Mouse (Mus musculus) thymus, postnatal 36 days (tissue): Measurements from ENCODE around the gene Icosl.
"Not testable (repeated sequence)": the region's sequence is repeated elsewhere in the genome, so short reads cannot be mapped to it uniquely, and the experiment has no call there.

Experiments used
- DNase-seq, 2 experiments: peaks; one replicate each; pipeline ENCODE4 v3.0.0; 2022; ENCODE audit warnings: mixed read lengths in 2 of 2

The Icosl gene

DNA sequence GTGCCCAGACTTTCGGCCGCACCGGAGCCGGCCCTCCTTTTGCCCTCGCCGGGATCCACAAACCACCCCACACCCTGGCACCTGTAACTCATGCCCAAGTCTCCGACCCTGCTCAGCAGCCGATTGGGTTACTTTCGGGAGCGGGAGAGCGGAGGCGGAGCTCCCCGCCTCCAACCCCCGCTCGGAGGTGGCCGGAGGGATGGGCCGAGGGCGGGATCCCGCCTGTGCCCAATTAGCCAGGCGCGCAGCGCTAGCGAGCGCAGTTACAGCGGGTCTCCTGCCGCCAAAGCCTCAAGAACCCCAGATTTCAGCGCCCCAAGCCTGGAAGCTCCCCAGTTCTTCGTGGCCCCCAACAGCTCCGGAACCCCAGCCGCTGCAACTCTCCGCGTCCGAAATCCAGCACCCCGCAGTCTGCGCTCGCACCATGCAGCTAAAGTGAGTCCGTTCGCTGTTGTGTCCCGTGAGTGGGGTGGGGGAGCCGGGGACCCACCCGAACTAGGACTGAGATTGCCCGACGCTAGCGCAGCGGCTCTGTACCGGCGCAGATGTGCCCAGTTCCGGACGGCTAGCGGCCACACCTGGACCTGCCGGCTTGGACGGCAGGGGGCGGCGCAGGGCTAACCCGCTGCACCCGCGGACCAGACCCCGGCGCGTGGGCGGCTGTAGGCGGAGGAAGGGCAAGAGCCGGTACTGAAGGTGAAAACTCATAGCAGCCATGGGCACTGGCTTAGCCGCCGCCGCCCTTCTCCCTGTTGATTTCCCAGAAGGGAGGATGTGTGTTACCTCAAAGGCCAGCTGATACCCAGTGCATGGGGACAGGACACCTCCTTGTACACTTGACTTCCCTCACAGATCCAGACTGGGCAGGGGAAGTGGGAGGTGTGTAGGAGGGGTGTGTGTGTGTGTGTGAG is at the start of gene Icosl:
TSS of gene Icosl (plus strand) at position 202 of the 911 bp plus-strand sequence.
- peak; percentile 72 to 73 for DNase-seq

DNA sequence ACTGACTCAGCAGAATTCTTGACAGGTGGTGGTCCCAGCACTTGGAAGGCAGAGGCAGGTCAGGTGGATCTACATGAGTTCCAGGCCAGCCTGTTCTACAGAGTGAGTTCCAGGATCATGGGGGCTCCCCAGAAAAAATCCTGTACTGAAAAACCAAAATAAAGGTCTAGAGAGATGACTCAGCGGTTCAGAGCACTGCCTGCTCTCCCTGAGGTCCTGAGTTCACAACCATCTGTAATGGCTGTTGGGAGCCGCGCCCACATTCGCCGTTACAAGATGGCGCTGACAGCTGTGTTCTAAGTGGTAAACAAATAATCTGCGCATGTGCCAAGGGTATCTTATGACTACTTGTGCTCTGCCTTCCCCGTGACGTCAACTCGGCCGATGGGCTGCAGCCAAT is 49.1 kb upstream of the Icosl start:
- DNase-seq, result not testable (repeated sequence)

DNA sequence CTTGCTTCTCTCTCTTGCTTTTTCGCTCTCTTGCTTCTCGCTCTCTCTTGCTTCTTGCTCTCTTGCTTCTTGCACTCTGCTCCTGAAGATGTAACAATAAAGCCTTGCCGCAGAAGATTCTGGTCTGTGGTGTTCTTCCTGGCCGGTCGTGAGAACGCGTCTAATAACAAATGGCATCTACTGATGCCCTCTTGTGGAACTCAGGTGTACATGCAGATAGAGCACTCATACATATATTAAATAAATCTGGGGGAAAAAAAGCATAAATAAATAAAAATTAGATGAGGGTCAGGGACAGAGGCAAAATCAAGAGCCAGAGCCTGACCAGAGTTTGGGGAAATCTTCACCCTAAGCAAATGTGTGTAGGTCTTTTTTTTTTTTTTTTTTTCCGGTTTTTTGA is 43.6 kb upstream of the Icosl start:
- not testable (repeated sequence) for DNase-seq

DNA sequence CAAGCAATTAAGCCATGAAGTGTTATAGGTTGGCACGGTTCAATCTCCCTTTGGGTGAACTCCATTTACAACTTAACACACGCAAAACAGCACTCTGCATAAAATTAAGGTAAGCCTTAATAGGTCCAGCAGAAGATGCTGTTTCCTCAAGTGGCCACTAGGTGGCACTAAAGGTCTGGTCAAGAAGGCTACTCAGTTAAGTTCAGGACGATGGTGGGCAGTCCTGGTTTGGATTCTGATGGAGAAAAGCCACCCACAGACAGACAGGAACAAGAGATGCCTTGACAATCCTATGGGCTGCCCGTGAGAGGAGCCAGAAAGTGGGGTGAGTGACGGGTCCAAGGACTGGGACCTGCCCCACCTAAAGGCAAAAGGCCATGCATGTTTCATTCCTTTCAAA is 41.0 kb upstream of the Icosl start:
- DNase-seq, result peak; percentile 46 to 59

DNA sequence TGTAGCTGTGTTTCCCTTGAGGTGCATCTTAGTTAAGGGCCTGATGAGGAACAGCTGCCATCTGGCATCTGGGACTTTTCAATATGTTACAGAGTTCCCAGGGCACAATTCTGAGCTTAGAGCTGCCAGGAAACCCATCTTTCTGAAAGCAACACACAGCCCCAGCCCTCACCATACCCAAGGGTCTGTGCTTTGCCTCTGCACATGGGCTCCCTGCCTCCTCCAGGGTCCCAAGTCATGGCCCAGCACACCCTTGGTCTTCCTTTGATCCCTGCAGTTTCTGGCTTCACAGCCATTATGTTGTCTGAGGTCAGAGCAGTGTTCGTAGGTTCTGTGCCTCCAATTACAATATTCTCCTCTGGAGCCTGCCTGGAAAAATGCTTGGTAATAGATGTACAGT is 40.0 kb upstream of the Icosl start:
- no peak for DNase-seq

DNA sequence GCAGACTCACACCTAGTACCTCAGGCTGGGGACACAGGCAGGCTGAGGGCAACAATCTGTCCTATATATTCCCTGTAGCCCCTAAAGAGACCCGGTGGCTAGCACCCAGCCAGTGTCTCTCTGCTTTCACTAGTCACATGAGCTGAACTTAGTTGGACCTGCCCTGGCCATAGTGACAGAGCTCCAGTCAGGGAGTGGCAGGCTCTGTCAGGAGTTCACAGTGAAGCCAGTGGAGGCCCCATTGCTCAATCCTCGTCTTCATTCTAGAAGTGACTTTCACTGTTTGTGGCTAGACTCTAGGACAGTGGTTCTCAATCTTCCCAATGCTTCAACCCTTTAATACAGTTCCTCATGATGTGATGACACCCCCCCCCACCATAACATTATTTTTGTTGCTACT is 37.1 kb upstream of the Icosl start:
- DNase-seq, result no peak

DNA sequence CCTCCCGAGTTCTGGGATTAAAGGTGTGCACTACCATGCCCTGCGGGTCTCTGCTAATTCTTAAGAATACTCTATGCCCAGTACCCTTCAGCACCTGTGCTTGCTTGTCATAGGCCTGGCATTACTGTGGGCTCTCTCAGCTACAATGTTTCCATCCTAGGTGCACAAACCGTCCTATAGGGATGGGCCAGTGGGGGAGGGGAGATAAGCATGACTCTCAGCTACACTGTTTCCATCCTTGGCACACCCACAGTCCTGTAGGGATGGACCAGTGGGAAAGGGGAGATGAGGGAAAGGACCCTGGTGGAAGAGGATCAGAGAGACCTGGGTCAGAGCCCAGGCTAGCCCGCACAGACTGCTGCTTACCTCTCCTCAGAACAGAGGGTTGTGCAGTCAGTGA is 32.0 kb upstream of the Icosl start:
- DNase-seq, result no peak

DNA sequence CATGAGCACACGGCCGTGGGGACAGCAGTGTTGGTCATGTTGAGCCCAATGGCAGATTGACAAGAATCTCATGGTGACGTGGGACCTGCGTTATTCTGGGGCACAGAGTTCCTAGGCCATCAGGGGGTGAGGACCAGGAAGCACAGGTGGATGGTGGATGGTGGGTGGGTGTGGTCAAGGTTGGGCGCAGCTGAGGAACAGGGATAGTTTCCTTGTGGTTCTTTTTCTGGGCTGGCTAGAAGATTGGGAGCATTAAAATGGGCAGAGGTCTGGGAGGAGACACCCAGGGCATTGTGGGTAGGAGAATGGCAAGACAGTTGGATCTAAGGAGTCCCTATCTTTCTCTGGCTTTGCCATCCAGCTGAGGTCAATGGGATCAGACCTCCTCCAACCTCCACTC is 27.5 kb upstream of the Icosl start, which contains the start of gene Dnmt3l:
TSS of gene Dnmt3l (plus strand) at position 301 of the 400 bp plus-strand sequence.
- no peak for DNase-seq

DNA sequence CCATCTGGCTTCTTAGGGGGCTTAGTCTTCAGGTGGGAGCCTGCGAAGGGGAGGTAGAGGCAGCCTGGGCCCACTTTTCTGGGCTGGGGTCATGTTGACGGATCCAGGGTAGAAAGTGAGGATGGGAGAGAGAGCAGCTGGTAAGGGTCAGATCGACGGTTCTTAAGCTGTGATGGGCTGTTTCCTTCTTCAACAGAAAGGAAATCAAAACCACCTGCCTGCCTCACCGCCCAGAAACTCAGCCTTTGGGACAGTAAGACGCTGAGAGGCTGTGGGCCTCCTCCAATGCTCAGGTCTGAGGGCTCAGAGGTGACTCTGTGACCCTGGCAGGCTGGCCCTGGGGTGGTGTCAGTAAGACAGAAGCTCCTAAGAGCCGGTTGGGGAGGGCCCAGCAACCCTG is 27.0 kb upstream of the Icosl start:
- no peak for DNase-seq

DNA sequence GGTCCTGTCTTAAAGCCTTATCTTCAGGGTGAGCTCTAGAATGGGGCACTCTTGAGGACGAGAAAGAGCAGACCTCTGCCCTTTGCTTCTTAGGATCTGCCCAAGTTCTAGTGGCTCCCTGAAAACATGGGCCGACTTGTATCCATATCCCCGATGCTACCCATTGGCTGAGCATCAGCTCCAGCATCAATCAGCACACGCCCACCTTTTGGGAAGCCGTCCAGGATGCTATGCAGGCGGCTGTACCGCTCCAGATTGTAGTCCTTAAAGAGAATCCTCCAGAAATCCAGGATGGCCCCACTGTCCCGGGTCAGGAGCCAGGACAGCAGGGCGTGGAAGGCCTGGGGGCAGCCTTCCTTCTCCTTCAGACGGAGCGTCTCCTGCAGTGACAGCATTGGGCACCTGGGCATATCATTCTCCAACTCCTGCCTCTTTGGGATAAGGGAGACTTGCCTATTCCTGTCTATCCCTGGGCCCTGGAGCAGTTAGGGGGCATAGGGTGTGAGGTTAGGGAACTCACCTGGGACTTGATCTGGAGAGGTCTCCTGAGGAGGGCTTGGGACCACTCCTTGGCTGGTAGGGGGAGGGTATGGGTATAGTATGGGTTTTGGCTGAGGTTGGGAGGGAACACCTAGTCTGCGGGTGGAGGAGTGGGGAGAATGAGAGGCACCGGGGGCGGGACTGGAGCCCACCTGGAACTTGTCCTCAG is 26.3 kb upstream of the Icosl start:
- DNase-seq, result no peak

DNA sequence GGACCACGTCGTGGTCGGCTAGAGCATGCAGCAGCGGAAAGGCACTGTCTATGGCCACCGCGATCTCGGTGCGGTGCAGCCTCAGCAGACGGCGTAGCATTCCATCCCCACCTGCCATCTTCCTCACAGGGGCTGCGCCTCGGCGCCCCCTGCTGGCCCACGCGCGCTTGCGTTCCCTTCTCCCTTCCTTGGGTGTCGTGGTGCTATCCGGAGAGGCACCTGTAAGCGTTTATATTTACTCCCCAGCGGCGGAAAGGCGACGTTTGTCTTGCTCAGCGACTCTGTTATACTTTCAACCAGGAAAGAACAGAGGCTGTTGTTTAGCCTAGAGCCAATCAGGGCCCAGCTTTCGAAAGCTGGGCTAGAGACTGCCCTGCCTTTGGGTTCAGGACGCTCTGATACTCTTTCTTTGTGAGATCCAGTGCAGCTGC is 25.7 kb upstream of the Icosl start, which contains the start of gene Aire:
TSS of gene Aire (minus strand) at position 205 of the 431 bp plus-strand sequence.
- peak; percentile 81 to 85 for DNase-seq

DNA sequence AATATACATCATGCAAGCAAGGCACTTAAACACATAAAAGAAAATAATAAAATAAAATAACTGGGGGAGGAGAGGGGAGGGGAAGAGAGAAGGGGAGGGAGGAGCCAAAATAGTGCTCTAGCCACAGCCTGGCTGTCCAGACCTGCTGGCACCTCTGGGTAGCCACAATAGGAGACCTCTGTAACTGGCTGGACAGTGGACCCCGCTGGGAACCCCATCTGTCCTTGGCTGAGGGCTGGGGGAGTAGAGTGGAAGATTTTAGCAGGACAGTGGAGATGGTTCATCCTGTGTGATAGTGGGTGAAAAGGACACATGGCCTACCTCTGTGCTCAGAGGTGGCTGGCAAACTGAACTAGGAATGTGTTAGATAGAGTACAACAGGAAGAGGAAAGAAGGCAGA is 24.6 kb upstream of the Icosl start:
- no peak for DNase-seq

DNA sequence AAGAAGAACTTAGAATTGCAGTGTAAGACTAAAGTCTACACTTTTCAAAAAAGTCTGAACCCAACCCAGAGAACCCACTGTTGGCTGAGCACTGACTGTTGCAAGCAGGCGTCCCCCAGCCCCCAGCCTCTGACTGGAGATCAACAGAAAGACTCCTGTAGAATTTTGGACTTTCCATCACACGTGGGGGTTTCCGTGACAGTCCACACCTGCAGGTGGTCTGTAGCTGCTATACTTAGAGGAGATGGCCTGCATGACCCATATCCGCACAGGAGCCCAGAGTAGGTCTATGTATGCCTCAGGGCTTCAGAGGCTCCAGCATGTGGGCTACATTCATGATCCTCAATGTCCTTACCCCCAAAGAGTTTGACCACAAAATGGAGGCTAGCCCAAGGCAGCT is 22.7 kb upstream of the Icosl start:
- DNase-seq, result no peak

DNA sequence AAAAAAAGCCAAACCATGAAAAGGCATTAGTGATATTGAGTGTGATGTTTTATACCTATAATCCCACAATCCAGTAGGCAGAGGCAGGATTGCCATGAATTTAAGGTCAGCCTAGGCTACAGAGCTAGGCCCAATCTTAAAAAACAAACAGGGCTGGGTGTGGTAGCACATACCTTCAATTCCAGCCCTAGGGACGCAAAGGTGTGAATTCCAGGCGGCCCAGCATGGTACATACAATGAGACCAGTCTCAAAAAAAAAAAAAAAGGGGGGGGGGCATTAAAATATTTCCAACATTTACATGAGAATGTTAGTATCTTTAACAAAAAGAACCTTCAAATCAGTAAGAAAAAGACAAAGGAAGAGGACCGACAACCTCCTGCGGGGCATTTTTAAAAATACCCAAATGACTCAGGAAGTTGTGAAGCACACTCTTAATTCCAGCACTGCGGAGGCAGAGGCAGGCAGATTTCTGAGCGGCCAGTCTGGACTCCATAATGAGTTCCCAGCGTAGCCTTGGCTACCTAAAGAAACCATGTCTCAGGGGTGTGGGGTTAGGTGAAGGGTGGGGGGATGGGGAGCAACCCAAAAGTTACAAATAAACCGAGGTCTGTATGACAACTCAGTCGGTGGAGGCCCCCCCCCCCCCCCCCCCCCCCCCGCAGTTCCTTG is 20.9 kb upstream of the Icosl start:
- DNase-seq, result no peak

DNA sequence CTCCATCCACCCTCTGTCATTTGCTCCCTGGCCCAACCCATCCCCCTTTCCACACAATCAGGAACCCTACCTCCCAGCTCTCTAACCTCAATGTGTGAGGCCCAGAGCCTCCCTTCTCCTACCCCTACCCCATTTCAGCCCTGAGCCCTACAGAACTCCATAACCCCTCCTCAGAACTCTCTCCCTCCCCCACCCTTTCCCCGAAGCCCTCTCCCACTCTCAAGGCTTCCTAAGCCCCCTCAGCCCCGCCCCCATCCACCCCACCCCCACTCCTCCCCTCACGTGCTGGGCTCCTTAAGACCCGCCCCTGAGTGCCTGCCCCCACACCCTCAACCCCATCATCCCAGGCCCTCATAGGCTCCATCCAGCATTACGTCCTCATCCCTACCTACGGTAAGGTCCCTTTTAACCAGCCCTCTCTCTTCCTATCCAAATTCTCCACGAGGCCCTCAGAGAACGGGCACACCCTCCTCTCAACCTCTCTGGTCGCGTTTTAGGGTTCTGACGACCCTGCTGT is 19.5 kb upstream of the Icosl start:
- DNase-seq, result no peak

DNA sequence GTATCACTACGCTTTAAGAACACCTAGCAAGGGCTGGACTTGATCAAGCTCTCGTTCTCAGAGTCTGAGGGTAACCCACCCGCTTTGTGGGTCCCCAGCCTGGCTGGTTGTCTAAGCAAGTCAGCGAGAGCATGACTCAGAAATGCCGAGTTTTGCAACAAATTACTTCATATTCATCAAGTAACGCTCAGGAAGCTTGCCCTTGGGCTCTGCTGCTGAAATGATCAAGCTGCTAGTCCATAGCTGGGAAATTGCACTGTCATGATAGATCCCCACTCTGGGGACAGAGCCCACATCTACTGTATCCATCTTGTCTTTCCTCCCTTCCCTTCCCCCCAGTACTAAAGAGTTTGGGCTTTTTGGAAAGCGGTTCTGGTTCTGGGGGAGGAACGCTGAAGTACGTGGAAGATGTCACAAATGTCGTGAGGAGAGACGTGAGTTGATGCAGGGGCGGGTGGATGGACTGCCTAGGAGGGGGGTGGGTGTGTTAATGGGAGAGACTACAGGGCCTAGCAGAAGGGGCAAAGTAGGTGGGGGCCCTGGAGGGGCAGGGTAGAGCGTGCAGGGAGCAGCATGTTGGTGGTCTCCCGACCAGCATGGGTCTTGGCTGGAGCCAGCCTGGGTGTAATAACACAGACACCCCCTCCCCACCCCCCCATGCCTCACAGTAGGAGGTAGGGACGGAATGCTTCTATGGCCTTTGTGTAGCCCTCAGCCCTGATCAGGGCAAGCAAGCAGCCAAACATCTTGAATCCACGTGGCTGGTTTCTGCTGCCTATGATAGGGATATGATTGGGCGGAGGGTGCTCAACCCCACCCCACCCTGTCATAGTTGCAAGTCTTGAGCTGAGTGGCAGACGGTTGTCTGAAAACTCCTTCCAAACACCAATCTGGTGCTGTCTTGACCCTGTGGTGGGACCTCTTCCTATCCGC is 14.2 kb upstream of the Icosl start:
- no peak for DNase-seq

DNA sequence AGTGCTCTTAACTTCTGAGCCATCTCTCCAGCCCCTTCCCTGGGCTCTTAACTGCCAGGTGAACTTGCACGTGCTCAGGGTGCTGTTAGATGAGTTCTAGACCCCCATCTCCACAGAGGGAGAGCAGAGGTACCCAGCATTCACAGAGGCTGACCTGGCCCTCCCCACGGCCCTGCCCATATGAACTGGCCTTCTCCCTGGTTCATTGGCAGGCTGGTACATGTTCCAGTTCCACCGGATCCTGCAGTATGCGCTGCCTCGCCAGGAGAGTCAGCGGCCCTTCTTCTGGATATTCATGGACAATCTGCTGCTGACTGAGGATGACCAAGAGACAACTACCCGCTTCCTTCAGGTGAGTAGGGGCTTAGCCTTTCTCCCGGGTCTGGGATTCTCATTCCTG is 12.0 kb upstream of the Icosl start:
- no peak for DNase-seq

DNA sequence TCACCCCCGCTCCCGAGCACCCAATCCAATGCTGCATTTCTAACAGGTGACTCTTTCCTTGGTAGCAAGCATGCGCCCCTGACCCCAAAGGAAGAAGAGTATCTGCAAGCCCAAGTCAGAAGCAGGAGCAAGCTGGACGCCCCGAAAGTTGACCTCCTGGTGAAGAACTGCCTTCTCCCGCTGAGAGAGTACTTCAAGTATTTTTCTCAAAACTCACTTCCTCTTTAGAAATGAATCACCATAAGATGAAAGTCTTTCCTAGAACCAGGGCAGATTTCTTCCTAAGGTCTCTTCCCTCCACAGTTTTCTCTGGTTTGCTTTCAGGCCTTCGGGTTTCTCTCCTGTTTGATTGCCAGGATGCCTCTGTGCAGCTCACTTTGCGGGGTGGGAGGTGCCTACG is 6.0 kb upstream of the Icosl start:
- no peak for DNase-seq

DNA sequence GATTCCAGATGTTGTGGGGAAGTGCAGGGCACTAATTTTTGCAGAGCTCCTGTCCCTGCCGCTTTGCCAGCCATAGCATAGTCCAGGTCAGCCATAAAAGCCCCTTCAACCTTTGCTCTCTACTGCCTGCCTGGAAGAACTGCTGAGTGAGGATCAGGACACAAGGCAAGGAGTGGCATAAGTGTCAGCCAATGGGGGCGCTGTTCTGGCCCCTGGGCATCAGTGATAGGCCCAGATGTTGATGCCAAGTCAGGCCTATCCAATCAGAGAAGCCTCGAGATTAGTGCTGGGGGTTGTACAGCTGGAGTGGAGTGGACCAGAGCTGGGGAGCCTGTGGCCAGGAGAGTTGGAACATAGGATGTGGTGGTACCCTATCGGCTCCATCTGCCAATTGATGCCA is 1.9 kb upstream of the Icosl start:
- peak in 1 of 2 experiments; percentile 25 for DNase-seq

DNA sequence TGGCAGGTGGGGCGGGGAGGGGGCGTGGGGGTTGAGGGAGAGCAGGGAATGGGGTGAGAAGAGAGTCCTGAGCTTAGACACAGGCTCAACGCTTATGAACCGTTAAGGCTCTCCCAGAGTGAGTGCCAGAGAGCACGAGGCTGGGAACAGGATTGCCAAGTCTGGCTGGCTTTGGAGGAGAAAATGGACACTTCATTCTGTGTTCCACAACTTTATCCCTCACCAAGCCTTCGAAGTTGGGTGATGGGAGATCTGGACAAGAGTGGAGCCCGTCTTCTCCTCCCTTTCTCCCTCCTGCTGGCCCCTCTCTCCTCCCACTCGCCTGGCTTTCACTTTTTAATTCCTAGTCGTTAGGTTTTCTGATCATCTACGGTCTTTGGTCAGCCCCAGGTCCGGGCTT is 561 bp upstream of the Icosl start:
- DNase-seq, result no peak

DNA sequence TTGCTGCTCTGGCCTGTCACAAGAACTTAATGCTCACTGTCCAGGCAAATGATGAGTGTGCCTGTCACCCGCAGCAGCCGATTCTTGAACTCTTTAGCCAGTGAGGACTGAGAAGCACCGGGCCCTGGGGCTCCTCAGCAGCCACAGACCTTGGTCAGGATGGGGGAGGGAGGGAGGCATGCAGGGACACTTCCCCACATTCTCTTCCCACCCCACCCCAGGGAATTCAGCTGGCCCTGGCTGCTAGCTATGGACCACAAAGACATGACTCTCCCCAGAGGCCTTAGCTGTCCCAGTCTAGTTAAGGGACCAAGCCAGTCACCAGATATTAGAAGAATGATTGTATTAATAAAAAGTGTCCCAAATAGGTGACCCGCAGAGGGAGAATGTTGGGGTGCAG is 5.0 kb downstream of the Icosl start:
- DNase-seq, result no peak

DNA sequence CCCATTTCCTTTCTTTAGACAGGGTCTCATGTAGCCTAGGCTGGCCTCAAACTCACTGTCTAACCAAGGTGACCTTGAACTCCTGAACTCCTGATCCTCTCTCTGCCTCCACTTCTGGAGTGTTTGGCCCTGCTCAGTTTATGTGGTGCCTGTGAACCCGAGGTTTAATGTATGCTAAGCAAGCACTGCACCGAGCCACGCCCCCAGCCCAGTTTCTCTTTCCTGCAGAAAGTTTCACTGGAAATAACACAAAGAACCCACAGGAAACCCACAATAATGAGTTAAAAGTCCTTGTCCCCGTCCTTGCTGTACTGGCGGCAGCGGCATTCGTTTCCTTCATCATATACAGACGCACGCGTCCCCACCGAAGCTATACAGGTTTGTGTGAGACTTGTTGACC is 5.9 kb downstream of the Icosl start:
- DNase-seq, result peak; percentile 43 to 55
